Mouse (Mus musculus) stomach, postnatal 0 days (tissue): ENCODE results near the gene Chka.

Source experiments
- CTCF ChIP-seq: IDR thresholded peaks from 2 replicates; pipeline ENCODE4 v1.5.1; 2016; ENCODE audit warnings: antibody characterized with exemption, low read depth, mild to moderate bottlenecking, moderate library complexity
- EP300 ChIP-seq: optimal IDR thresholded peaks from 2 replicates; pipeline ENCODE3; 2016; ENCODE audit warnings: antibody characterized with exemption

DNA sequence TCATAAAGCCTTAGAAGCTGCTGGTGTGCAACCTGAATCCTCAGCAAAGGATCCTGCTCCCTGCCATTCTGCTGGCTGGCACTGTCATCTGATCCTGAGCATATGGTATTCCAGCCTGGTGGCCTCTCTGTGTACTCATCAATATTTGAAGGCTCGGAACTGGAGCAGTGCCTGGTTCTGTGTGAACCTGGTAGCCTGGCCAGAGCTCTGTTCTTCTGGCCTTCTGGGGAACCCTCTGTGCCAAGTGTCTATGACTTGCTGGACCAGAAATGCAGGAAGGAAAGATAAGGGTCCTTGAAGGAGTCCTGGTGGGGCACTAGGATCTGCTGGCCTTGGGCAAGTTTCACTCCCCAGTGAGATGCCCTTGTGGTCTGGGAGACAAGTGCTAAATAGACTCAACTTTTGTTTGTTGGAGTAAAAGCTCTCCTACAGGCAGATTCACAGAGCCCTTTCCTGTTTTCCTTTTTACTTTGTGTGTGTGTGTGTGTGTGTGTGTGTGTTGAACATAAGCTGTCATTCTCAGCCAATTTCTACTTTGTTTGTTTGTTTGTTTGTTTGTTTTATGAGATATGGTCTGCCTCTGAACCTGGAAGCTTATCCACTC lies 5.7 kb upstream of the Chka start:
- TF ChIP-seq CTCF (no peak), EP300 (no peak)
